Mouse (Mus musculus): ENCODE measurements around the gene Gm11214.

Gene Gm11214

DNA sequence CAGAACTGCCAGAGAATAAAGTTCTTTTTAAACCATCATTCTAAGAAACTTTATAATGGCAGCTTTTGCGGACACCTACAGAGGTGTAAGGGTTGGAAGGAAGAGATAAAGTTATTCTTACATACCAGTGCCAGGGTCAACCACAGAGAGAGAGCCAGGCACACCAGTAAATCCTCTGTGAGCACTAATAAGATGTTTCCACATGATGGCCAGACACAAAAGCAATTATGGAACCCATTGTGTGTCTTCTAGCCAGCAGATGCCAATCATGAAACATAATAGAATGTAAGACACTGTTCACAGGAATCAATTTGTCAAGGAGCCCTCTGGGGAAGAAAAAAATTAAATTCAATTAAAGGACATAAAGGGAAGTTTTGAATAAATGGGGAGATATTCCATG, 1.8 kb downstream of the Gm11214 start:
- no peak for DNase-seq (ENCODE audit: low read depth, low spot score)

GRCm38 (mm10) chr4:63659775-63660174, 3.4 kb downstream of the Gm11214 start:
- no peak for DNase-seq (ENCODE audit: low read depth, low spot score)

DNA sequence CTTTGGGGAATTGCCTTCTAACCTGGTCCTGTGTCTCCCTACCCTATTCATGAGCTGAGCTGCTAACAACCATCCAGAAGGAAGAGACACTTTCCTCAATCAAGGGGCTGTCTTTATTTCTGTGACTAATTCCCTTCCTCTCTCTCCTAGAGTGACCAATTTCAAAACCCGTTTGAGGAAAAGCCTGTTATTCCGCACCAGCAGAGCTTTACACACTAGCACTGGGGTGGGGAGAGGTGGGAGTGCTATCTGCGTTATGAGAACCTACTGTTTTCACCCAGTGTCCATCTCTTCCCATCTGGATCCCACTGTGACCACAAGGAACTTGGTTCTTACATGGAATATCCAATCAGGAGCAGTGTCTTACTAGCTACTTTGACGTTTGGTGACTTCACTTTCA, 4.1 kb downstream of the Gm11214 start:
- no peak for DNase-seq (ENCODE audit: low read depth, low spot score)

DNA sequence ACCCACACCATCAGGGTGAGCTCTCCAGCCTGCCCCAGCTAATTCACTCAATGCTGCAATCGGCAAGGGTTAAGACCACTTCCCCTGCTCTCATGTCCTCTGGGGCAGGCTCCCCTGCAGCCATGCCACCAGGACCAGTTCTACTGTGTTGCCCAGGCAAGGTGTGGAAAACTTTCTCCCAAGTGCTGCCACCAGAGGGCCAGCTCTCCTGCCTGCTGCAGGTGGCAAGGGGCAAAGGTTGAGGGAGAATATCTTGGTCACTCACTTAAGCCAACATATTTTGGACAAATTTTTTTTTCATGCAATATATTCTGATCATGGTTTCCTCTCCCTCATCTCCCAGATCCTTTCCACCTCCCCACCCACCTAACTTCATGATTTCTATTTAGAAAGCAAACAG, 8.8 kb downstream of the Gm11214 start:
- no peak for DNase-seq (ENCODE audit: low read depth, low spot score)

GRCm38 (mm10) chr4:63643956-63644726, 19.0 kb downstream of the Gm11214 start:
- DNase-seq (ENCODE audit: low read depth, low spot score), result no peak

GRCm38 (mm10) chr4:63639842-63640241, 23.3 kb downstream of the Gm11214 start:
- DNase-seq (ENCODE audit: low read depth, low spot score), result no peak

DNA sequence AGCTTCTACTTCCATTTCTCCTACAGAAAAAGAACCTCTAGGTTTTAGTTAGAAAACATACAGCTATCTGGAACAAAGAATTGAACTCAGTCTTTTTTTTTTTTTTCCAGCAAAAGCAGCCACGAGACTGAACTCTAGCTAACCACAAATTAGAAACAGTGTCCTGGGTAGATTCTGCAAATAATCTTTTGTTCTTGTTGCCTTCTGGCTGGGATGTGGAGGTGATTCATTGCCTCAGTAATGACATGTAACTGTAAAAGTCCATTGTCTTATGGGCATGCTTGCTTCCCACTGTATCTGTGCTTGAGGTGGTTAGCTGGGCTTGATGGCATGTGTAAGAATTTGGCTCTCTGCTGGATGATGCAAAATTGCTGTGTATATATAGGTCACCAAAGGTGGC, 24.6 kb downstream of the Gm11214 start:
- peak; percentile 11 for DNase-seq (ENCODE audit: low read depth, low spot score)

- no peak for DNase-seq (ENCODE audit: low read depth, low spot score)
Measured at GRCm38 (mm10) chr4:63633181-63633580, 30.0 kb downstream of the Gm11214 start.

- no peak for DNase-seq (ENCODE audit: low read depth, low spot score)
Measured at GRCm38 (mm10) chr4:63627111-63627510, 36.1 kb downstream of the Gm11214 start.

GRCm38 (mm10) chr4:63625563-63626080, 37.6 kb downstream of the Gm11214 start:
- DNase-seq (ENCODE audit: low read depth, low spot score), result no peak

DNA sequence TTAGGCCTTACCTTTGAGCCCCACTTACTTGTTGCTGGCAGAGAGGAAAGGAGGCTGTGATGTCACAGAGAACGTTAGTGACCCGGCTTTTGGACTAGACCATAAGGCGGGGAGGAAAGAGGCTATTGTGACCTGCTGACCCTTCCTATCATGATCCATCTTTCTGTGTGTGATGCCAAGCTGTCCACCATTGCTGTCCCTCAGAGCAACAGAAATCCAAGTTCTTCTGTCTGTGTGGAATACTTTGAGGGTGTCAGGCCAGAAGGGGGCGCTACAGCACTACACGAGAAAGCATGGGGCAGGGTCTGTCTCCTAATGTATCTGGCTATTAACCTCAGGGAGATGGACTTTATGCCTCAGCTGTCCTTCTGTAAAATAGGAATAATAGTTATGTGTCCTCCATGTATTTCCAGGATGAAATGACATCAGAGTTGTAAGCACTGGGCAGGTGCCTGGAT, 40.8 kb downstream of the Gm11214 start, which contains the start of gene Tex48:
TSS of gene Tex48 (minus strand) at position 51 of the 458 bp plus-strand sequence.
- DNase-seq (ENCODE audit: low read depth, low spot score), result no peak

GRCm38 (mm10) chr4:63621861-63622260, 41.3 kb downstream of the Gm11214 start:
- DNase-seq (ENCODE audit: low read depth, low spot score), result peak; percentile 8
